Mouse (Mus musculus) heart, postnatal 0 days (tissue): ENCODE results near the gene Prss27.

ENCODE experiments used
- CTCF ChIP-seq: IDR thresholded peaks from 2 replicates; pipeline ENCODE4 v1.5.1; 2016; ENCODE audit warnings: antibody characterized with exemption, control low read depth, low read depth
- EP300 ChIP-seq: IDR thresholded peaks from 2 replicates; pipeline ENCODE4 v1.6.1; 2016; ENCODE audit warnings: antibody characterized with exemption, low read depth

DNA sequence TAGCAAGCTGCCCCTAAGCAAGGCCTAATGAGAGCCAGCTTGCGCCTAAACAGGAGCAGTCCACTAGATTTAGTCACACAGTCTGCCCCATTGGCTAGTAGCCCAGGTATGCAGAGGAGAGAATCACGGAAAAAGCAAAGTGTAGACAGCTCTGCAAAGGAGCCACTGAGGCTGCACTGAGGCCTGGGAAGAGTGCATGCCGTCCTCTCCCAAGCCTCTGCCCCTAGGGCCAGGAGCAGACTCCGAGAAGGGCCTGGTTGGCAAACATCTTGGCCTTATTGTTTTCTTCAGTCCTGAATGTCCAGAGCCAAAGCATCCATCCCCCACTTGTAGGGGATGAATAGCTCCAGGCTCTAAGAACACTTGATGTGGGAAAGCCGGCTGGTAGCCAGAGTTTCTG lies 30.3 kb downstream of the Prss27 start:
- TF ChIP-seq CTCF = no peak
- no peak for TF ChIP-seq EP300
